Mouse (Mus musculus) CD4-positive, CD25-positive, alpha-beta regulatory T cell, adult 4 months (primary cell): ENCODE measurements at regions not wholly inside any gene's neighbourhood (a gene's known extent, or its start where the extent isn't known, plus 50 kb on each side); places are given as distances from the start of the nearest gene placed in this dataset.
A peak's percentile ranks its signal among the peaks of the same experiment; 100 is the strongest.

ENCODE experiments used
- ATAC-seq: one replicate; pipeline ENCODE4 v1.8.0; 2017

DNA sequence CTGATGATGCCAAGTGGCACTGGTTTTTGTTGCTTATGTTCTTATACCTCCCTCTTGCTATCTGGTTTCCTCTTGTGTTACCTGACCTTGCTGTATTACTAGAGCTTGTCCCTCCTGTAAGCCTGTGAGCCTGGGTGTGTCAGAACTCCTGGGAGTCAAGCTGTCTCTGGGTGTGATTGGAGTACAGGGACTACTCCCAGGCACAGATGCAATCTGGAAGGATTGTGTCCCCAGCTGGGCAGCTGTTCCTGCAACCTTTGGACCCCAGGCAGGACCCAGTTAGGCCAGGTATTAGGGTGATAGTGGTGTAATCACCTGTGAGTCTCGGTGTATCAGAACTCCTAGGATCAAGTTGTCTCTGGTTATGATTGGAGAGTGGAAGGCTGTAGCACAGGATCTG, 97.4 kb upstream of the Dock11 start:
- ATAC-seq = no peak

DNA sequence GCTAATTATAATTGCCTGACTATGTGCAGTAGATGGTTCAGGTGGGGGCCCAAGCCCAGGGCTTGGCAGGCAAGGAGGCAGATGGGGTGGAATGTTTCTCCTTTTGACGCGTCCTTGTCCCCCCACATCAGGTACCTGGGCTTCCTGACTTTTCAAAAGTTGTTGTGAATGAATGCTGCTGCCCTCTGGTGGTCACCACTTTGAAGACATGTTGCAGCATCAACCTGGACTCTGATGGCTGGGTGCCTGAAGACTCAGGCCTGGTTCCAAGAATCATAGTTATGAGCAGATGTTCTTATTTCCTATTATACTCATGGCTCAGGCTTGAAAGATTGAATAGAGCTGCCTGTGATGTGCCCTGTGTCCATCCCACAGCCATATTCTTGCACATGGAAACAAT, 75.4 kb upstream of the Dock11 start:
- no peak for ATAC-seq

DNA sequence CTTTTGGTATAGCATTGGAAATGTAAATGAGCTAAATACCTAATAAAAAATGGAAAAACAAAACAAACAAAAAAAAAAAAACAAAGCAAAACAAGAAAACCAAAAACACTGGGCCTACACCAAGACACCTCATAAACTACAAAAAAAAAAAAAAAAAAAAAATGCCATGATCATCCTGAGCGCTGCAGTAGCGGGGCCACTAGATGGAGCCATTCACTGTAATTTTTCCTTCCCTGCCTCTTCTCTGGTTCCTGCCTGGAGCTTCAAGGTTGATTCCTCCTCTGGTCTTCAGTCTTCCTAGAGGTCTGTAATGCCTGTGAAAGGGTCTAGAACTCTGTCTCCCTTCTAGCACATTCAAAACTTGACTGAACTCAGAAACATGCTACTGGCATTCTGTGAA, 54.2 kb upstream of the Dock11 start:
- peak; percentile 70 for ATAC-seq

DNA sequence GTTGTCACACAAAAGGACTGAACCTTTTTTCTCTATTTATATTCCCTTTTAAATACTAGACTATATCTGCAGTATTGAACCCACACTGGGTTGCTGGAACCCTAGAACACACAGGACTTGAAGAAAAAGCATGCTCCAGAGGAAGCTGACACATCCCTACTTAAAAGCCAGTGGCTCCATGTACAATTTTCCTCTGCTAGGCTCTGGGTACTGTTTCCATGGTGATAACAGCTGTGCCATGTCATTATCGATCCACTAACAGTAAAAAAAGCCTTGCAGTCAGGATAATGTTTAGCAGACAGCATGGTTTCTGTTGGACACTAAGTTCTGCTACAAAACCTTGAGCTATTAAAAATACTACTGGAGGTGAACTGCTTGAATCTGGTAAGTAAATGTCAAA, 50.6 kb upstream of the Dock11 start:
- no peak for ATAC-seq
